8 mouse cellular contexts compared by ENCODE assay signal in genomic region chr6:108661412-108661811, GRCm38 (mm10). TPM values are rescaled to one million over a fixed set of nuclear protein-coding genes. Genes with fewer than 3 reads are reported as not detected.
DNase-seq lines count a peak whose midpoint lies in the region; ATAC-seq and TF ChIP-seq lines count a peak whose summit lies in the region.

No protein-coding gene starts in this region.

- TF ChIP-seq CTCF in E14TG2a.4 (conservative IDR thresholded peaks at IDR 0.05; ENCODE audit: low read length): peak; percentile 98
- peak; percentile 88 for TF ChIP-seq CTCF in forebrain, postnatal 0 days (IDR thresholded peaks at IDR 0.05; ENCODE audit: low read depth)
- TF ChIP-seq CTCF in olfactory bulb, adult 2 months (IDR thresholded peaks at IDR 0.05; ENCODE audit: insufficient read depth, low read depth, low read length): peak; percentile 98
- TF ChIP-seq CTCF in thymus, adult 2 months (IDR thresholded peaks at IDR 0.05; ENCODE audit: borderline replicate concordance, control insufficient read depth, extremely low read depth, insufficient read depth, low read length, poor library complexity): peak; percentile 93

- H3K4me2 ChIP-seq in forebrain, postnatal 0 days (ENCODE audit: low read depth): peak overlapping the region; percentile 95
- peak overlapping the region; percentile 80 for H3K4me2 ChIP-seq in lung, embryonic 15.5 days

- H3K9me3 ChIP-seq in E14TG2a.4 (ENCODE audit: low read length): no peaks in the 10 kb centered on the region
- H3K9me3 ChIP-seq in forebrain, postnatal 0 days (ENCODE audit: low read length): no peaks in the 10 kb centered on the region
- H3K9me3 ChIP-seq in lung, embryonic 15.5 days: no peaks in the 10 kb centered on the region

- peak; percentile 90 for DNase-seq in cerebellum, adult 11-12 months
- peak; percentile 89 for DNase-seq in forebrain, postnatal 0 days
- DNase-seq in heart, postnatal 4 days: peak; percentile 97
- DNase-seq in layer of hippocampus, adult 9-10 months (ENCODE audit: low spot score): peak; percentile 86
- DNase-seq in thymus, adult 2 months: peak; percentile 79

- peak; percentile 14; the same call in 1 of the 2 replicates for TF ChIP-seq POLR2A in olfactory bulb, adult 2 months (IDR thresholded peaks at IDR 0.05; ENCODE audit: insufficient read depth, low read depth, low read length)
- no peak for TF ChIP-seq POLR2A in thymus, adult 2 months (IDR thresholded peaks at IDR 0.05; ENCODE audit: control insufficient read depth, extremely low read depth, insufficient read depth, low read length, poor library complexity)

- H3K27me3 ChIP-seq in E14TG2a.4 (ENCODE audit: insufficient read depth, low read length): peaks cover 11% of the 10 kb centered on the region; the same call in 1 of the 2 replicates
- no peaks in the 10 kb centered on the region for H3K27me3 ChIP-seq in forebrain, postnatal 0 days (ENCODE audit: insufficient read depth, low read length)
- H3K27me3 ChIP-seq in lung, embryonic 15.5 days: no peaks in the 10 kb centered on the region
- peaks cover 3% of the 10 kb centered on the region for H3K27me3 ChIP-seq in thymus, adult 2 months (ENCODE audit: control insufficient read depth, insufficient read depth, low read length)

- WGBS in forebrain, postnatal 0 days: under 1% methylated on average over 17 of the region's 17 CpGs
- under 1% methylated on average over 17 of the region's 17 CpGs for WGBS in lung, embryonic 15.5 days
- under 1% methylated on average over 17 of the region's 17 CpGs for WGBS in olfactory bulb, adult 2 months
- WGBS in thymus, adult 2 months: under 1% methylated on average over 17 of the region's 17 CpGs

- peak overlapping the region; percentile 93 for H3K4me3 ChIP-seq in E14TG2a.4 (replicated peaks; ENCODE audit: low read length)
- H3K4me3 ChIP-seq in forebrain, postnatal 0 days (ENCODE audit: low read depth, low read length): peak overlapping the region; percentile 65
- H3K4me3 ChIP-seq in lung, embryonic 15.5 days: peak overlapping the region; percentile 44
- peak overlapping the region; percentile 97 for H3K4me3 ChIP-seq in olfactory bulb, adult 2 months (ENCODE audit: insufficient read depth, low read depth, low read length)
- H3K4me3 ChIP-seq in thymus, adult 2 months (ENCODE audit: control insufficient read depth, insufficient read depth, low read length): peak overlapping the region; percentile 48

- peak overlapping the region; percentile 71 for H3K9ac ChIP-seq in forebrain, postnatal 0 days
- peak overlapping the region; percentile 43 for H3K9ac ChIP-seq in lung, embryonic 15.5 days

- ATAC-seq in forebrain, postnatal 0 days: no peak
- no peak for ATAC-seq in lung, embryonic 15.5 days (ENCODE audit: borderline replicate concordance, extremely low read depth, low FRiP score, low TSS enrichment)

- H3K36me3 ChIP-seq in E14TG2a.4 (ENCODE audit: insufficient read depth, low read length): peaks cover 46% of the 10 kb centered on the region
- no peaks in the 10 kb centered on the region for H3K36me3 ChIP-seq in forebrain, postnatal 0 days (ENCODE audit: insufficient read depth)
- peaks cover 16% of the 10 kb centered on the region; the same call in 1 of the 2 replicates for H3K36me3 ChIP-seq in lung, embryonic 15.5 days
- H3K36me3 ChIP-seq in thymus, adult 2 months (ENCODE audit: control insufficient read depth, insufficient read depth, low read length): no peaks in the 10 kb centered on the region

- peak overlapping the region; percentile 70 for H3K27ac ChIP-seq in forebrain, postnatal 0 days (ENCODE audit: low read depth, low read length)
- peak overlapping the region; percentile 97 for H3K27ac ChIP-seq in lung, embryonic 15.5 days
- H3K27ac ChIP-seq in olfactory bulb, adult 2 months (ENCODE audit: insufficient read depth, low read depth, low read length): peak overlapping the region; percentile 98
- H3K27ac ChIP-seq in thymus, adult 2 months (ENCODE audit: control insufficient read depth, insufficient read depth, low read length): no peak overlapping the region

- peaks cover 65% of the 10 kb centered on the region for H3K4me1 ChIP-seq in E14TG2a.4 (replicated peaks; ENCODE audit: low read depth, low read length)
- H3K4me1 ChIP-seq in forebrain, postnatal 0 days (ENCODE audit: insufficient read depth): peaks cover 15% of the 10 kb centered on the region; the same call in 1 of the 2 replicates
- H3K4me1 ChIP-seq in lung, embryonic 15.5 days: peaks cover 21% of the 10 kb centered on the region
- H3K4me1 ChIP-seq in olfactory bulb, adult 2 months (ENCODE audit: control insufficient read depth, insufficient read depth, low read length): peaks cover 27% of the 10 kb centered on the region
- peaks cover 19% of the 10 kb centered on the region for H3K4me1 ChIP-seq in thymus, adult 2 months (replicated peaks; ENCODE audit: control insufficient read depth, insufficient read depth, low read length)

RNA-seq across cellular contexts. Expression of gene Bhlhe40, which starts 1.0 kb away (rescaled TPM):
- total RNA-seq in forebrain, postnatal 0 days (2014; rRNA removed): 8.3 and 15.9 TPM in 2 replicates
- polyA plus RNA-seq in forebrain, postnatal 0 days (2015; fragmentation: Nextera tagmentation; extraction: Ambion mirVana): 10.2 and 11.1 TPM in 2 replicates
- 10 to 100 TPM; 59.9 to 74.1 TPM for total RNA-seq in heart, postnatal 4 days (2021)
- 13.7 and 15.2 TPM in 2 replicates for polyA plus RNA-seq in lung, embryonic 15.5 days (2015; fragmentation: Nextera tagmentation; extraction: Ambion mirVana)
- not detected in 2 replicates for polyA plus RNA-seq in olfactory bulb, adult 2 months (2012; ENCODE audit: insufficient read depth, insufficient read length, low replicate concordance, missing spikeins)
- polyA plus RNA-seq in thymus, adult 2 months (2012; rRNA removed): 6.2 and 7.9 TPM in 2 replicates

Comparison
In these comparisons a context has a peak if more than half of its experiments do, and no peak if none do; other contexts are left out.
1. H3K4me3 ChIP-seq: peak in every context shown above with its lines; median percentile 97 in olfactory bulb, adult 2 months; 93 in E14TG2a.4; 65 in forebrain, postnatal 0 days; 48 in thymus, adult 2 months; 44 in lung, embryonic 15.5 days.